In the genomic region with DNA sequence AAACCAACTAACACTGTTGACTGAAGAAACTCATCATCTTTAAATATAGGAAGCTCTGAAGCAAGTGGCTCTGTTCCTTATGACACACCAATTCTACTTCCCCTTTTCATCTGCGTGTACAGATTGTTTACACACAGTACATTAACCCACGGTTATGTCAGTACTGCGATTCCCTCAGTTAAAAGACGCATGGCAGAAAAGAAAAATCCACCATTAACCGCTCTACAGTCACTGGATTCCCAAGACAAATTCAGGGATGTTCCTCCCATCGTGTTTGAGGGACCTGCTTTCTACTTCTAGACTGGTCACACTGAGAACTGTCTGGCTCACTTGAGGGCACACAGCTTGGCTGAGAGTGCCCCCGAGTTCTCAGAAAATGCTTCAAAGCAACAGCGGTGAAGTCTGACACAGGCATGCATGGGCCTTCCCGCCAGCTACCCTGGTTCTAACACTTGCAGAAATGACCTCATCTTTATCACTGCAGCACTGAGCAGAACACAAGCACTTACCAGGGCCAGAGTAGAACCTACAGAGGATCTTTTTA, we compare ENCODE assay signal across 8 mouse cellular contexts. TPM values are rescaled to one million over a fixed set of nuclear protein-coding genes. Genes with fewer than 3 reads are reported as not detected.
A peak's percentile ranks its signal among the peaks of the same experiment; 100 is the strongest.
DNase-seq lines count a peak whose midpoint lies in the region; ATAC-seq lines count a peak whose summit lies in the region.

No protein-coding gene starts in this region.

- H3K9me3 ChIP-seq in heart, embryonic 11.5 days (replicated peaks; ENCODE audit: control insufficient read depth, low read length) = no peaks in the 10 kb centered on the region
- H3K9me3 ChIP-seq in hindbrain, embryonic 16.5 days (ENCODE audit: control insufficient read depth, low read length) = no peaks in the 10 kb centered on the region
- peaks cover 12% of the 10 kb centered on the region; the same call in 1 of the 2 replicates for H3K9me3 ChIP-seq in midbrain, embryonic 13.5 days

- peak overlapping the region; percentile 0; the same call in 1 of the 2 replicates for H3K4me2 ChIP-seq in heart, embryonic 11.5 days
- H3K4me2 ChIP-seq in hindbrain, embryonic 16.5 days (ENCODE audit: low read length) = peak overlapping the region; percentile 56
- H3K4me2 ChIP-seq in midbrain, embryonic 13.5 days (replicated peaks) = peak overlapping the region; percentile 74

- no peaks in the 10 kb centered on the region for H3K36me3 ChIP-seq in heart, embryonic 11.5 days (ENCODE audit: control insufficient read depth, insufficient read depth, low read length)
- H3K36me3 ChIP-seq in hindbrain, embryonic 16.5 days (ENCODE audit: control insufficient read depth, insufficient read depth, low read length) = 0 out of 2 replicates have a peak, but pooled peaks cover 6% of the 10 kb centered on the region
- H3K36me3 ChIP-seq in midbrain, embryonic 13.5 days = peaks cover 14% of the 10 kb centered on the region

- no peak overlapping the region for H3K27ac ChIP-seq in heart, embryonic 11.5 days (ENCODE audit: low read depth, low read length)
- no peak overlapping the region for H3K27ac ChIP-seq in hindbrain, embryonic 16.5 days (ENCODE audit: low read depth, low read length)
- H3K27ac ChIP-seq in midbrain, embryonic 13.5 days = no peak overlapping the region

- intact Hi-C loops in heart, postnatal 14 days (cut with DNase I) = loop anchor here (5.0 to 10.0 kb wide), 3 partner anchors 42 to 515 kb away; no protein-coding TSS in a partner anchor

- no peak for DNase-seq in heart, postnatal 14 days
- peak; percentile 66 for DNase-seq in T-cell, adult 2 months (ENCODE audit: low spot score)
- DNase-seq in adrenal gland, postnatal 14 days = no peak
- no peak for DNase-seq in adrenal gland, postnatal 10 days
- no peak for DNase-seq in right cerebral cortex, adult 18-20 months

- 53% methylated on average over 9 of the region's 9 CpGs for WGBS in heart, embryonic 11.5 days (ENCODE audit: insufficient replicate concordance)
- 60% methylated on average over 9 of the region's 9 CpGs for WGBS in hindbrain, embryonic 16.5 days
- 81% methylated on average over 9 of the region's 9 CpGs for WGBS in midbrain, embryonic 13.5 days

- H3K4me3 ChIP-seq in heart, embryonic 11.5 days (ENCODE audit: low read depth, low read length) = no peak overlapping the region
- H3K4me3 ChIP-seq in hindbrain, embryonic 16.5 days (ENCODE audit: low read length) = peak overlapping the region; percentile 35
- peak overlapping the region; percentile 20 for H3K4me3 ChIP-seq in midbrain, embryonic 13.5 days (replicated peaks)

- no peak overlapping the region for H3K9ac ChIP-seq in heart, embryonic 11.5 days (ENCODE audit: low read depth, low read length)
- no peak overlapping the region; the same call in 1 of the 2 replicates for H3K9ac ChIP-seq in hindbrain, embryonic 16.5 days (ENCODE audit: low read depth, low read length)
- H3K9ac ChIP-seq in midbrain, embryonic 13.5 days (replicated peaks) = 0 out of 2 replicates have a peak overlapping the region, but pooled peaks have one; percentile 1

- no peak for ATAC-seq in heart, embryonic 11.5 days (replicated peaks; ENCODE audit: insufficient number of reproducible peaks, low FRiP score, low TSS enrichment)
- ATAC-seq in hindbrain, embryonic 16.5 days = no peak
- no peak for ATAC-seq in midbrain, embryonic 13.5 days

- H3K4me1 ChIP-seq in heart, embryonic 11.5 days (ENCODE audit: control insufficient read depth, insufficient read depth, low read length) = peaks cover 5% of the 10 kb centered on the region
- peaks cover 11% of the 10 kb centered on the region for H3K4me1 ChIP-seq in hindbrain, embryonic 16.5 days (ENCODE audit: control insufficient read depth, insufficient read depth, low read depth, low read length)
- H3K4me1 ChIP-seq in midbrain, embryonic 13.5 days (replicated peaks) = peaks cover 21% of the 10 kb centered on the region

- H3K27me3 ChIP-seq in heart, embryonic 11.5 days (ENCODE audit: control insufficient read depth, insufficient read depth, low read length) = no peaks in the 10 kb centered on the region
- no peaks in the 10 kb centered on the region for H3K27me3 ChIP-seq in hindbrain, embryonic 16.5 days (replicated peaks; ENCODE audit: control insufficient read depth, insufficient read depth, low read length)
- no peaks in the 10 kb centered on the region for H3K27me3 ChIP-seq in midbrain, embryonic 13.5 days

RNA-seq across cellular contexts. Expression of gene Tspan13, which starts 2.7 kb away (rescaled TPM):
- polyA plus RNA-seq in heart, embryonic 11.5 days (2014; fragmentation: Nextera tagmentation; extraction: Ambion mirVana) = 73.9 and 77.2 TPM in 2 replicates
- total RNA-seq in heart, postnatal 14 days (2021) = 10 to 100 TPM; 73.1 TPM
- polyA plus RNA-seq in hindbrain, embryonic 16.5 days (2015; fragmentation: Nextera tagmentation; extraction: Ambion mirVana) = 378 and 391 TPM in 2 replicates
- 361 and 381 TPM in 2 replicates for polyA plus RNA-seq in midbrain, embryonic 13.5 days (2015; fragmentation: Nextera tagmentation; extraction: Ambion mirVana)
- total RNA-seq in adrenal gland, postnatal 14 days (2021) = 27.2 and 36.1 TPM in 2 replicates
- total RNA-seq in adrenal gland, postnatal 10 days (2021) = 10 to 100 TPM; 35.7 to 47.8 TPM

RNA-seq across cellular contexts. Expression of gene Agr2, which starts 46.9 kb away (rescaled TPM):
- 0.66 TPM in 1 of 2 replicates, not detected in the other for polyA plus RNA-seq in heart, embryonic 11.5 days (2014; fragmentation: Nextera tagmentation; extraction: Ambion mirVana)
- not detected for total RNA-seq in heart, postnatal 14 days (2021)
- polyA plus RNA-seq in hindbrain, embryonic 16.5 days (2015; fragmentation: Nextera tagmentation; extraction: Ambion mirVana) = not detected in 2 replicates
- polyA plus RNA-seq in midbrain, embryonic 13.5 days (2015; fragmentation: Nextera tagmentation; extraction: Ambion mirVana) = 0.98 and 1.3 TPM in 2 replicates
- not detected in 2 replicates for total RNA-seq in adrenal gland, postnatal 14 days (2021)
- total RNA-seq in adrenal gland, postnatal 10 days (2021) = not detected

Comparison
In these comparisons a context has a peak if more than half of its experiments do, and no peak if none do; other contexts are left out.
1. H3K4me2 ChIP-seq: peak in every context shown above with its lines; median percentile 74 in midbrain, embryonic 13.5 days; 56 in hindbrain, embryonic 16.5 days; 0 in heart, embryonic 11.5 days.